Mouse (Mus musculus): ENCODE data around the gene Cd80.
A peak's percentile ranks its signal among the peaks of the same experiment; 100 is the strongest.

The Cd80 gene

DNA sequence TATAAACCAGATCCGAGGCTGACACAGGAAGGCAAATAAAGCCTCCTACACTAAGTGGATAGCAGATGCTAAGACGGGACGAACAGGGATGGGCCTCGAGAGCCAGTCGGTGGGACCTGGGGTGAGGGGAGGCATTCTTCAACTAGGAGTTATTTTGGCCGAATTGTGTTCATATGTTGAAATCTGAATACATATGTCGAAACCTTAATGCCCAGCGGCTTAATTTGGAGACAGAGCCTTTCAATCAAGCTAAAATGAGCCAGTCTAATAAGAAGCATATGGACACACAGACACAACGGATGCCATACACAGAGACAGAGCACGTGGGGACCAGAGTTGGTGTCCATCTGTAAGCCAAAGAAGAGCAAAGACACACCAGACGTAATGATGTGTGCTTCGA is 6.9 kb upstream of the Cd80 start:
- DNase-seq (ENCODE audit: low read depth), result no peak

DNA sequence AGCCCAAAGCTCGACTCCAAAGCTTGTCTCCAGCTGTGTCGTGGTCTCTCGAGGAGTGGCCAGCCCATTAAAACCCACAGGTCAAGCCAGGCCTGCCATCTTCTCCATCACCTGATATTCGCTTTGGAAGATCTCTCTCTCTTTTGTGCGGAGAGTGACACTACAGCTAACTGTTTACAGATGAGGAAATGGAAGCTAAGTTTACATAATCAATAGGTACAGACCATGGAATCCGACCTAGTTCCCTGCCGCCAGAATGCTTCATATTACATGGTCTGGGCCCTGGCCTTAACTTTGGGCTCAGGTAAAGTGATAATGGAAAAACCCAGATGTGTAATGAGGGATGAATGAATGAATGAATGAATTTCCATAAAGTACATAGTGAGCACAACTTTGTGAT is 4.7 kb upstream of the Cd80 start:
- DNase-seq (ENCODE audit: low read depth), result no peak

DNA sequence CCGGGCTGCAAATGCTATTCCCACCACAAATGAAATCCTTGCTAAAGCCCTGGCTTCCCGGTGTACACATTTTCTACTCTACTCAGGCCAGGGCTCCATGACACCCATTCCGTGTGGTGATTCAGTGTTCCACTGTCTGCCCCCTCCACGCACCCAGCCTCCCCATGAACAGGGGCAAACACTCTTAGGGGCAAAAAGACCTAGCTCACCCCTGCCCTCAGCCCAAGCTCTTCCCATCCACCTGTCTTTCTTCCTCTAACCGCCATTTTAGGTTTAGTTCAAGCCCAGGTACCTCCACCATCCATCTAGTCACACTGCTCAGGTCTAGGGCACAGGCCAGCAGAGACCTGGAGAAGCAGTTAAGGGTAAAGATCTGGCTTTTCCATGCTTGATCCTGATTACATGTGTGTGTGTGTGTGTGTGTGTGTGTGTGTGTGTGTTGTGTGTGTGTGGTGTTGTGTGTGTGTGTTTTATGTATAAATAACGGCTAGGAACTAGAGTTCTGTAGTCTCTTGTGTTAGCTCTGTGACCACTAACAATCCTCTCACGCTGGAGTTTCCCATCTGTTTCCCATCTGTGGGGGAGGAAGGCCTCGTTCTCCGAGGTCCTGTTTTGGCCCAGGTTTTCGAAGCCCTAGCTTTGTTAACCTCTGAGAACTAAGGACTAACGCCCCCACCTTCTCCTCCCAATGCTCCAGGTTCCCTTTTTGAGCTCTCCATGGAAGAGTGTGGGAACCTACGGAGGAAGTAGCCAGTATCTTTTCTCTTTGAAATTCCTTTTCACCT is 3.7 kb upstream of the Cd80 start:
- DNase-seq (ENCODE audit: low read depth), result no peak

DNA sequence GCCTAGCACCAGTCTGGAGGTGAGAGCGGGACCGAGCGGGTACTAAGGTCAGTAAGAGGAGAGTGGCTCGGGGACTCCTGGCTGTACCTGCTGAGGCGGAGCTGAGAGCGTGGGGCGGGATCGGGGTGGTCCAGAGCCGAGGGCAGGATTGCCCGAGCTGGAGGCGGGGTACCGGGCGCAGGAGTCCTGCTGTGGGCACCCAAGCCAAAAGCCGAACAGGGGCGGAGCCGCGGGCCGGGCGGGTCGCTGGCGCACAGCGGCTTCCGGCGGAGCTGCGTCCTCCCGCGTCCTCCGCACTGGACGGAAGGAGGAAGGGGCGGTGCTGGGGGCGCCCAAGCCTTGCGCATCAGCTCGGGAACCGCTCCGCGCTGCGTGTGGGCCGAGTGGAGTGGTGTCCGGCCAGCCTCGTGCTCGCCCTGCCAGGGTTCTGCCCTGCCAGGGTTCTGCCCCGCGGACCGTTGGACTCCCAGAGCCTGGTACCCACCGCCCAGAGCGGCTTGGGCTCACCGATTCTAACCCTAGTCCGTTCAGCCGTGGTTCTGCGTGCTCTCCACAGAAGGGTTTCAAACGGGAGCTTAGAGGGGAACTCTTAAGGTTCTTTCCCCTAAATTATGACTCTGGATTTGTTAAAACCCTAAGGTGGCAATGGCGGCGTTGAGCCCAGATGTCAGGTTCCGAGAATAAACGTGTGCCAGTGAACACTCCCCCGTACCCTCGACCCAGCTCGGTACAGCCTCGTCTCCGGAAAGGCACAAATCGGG is 2.7 kb upstream of the Cd80 start, which contains the start of gene Adprh:
Gene Adprh (minus strand): TSS at position 262 of the 761 bp plus-strand sequence.
- DNase-seq (ENCODE audit: low read depth), result peak; percentile 74

DNA sequence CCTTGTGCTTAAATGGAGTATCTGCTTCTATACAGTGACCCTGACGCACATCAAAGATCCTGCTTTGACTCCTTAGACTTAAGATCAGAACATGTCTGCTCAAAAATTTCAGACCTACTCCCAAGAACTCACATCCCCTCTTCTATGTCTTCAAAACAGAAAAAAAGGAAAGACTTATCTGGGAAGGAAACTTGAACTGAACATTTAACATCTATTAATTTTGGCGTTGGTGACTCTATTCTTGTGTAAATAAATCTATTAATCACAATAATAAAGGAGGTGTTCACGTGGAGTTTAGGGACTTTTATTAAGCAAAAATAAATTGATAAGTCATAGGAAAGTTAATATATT is 2.2 kb upstream of the Cd80 start:
- no peak for DNase-seq (ENCODE audit: low read depth)

DNA sequence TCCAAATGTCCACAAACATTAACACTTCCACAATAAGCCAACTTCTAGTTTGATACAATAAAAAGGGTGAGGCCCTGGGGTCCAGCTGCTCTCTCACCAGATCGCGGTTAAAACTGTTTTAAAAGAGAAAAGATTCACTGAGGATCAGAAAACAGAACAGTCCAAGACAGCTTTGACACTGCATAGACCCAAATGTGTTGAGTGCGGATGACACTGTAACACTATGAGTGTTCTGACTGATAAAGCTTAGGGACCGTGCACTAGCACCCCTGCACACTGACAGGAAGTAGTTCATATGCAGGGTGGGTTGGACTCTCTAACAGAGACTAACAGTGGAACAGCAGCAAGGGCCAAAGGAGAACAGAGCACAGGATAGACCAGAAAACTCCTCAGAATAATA is 1.4 kb upstream of the Cd80 start:
- no peak for DNase-seq (ENCODE audit: low read depth)

DNA sequence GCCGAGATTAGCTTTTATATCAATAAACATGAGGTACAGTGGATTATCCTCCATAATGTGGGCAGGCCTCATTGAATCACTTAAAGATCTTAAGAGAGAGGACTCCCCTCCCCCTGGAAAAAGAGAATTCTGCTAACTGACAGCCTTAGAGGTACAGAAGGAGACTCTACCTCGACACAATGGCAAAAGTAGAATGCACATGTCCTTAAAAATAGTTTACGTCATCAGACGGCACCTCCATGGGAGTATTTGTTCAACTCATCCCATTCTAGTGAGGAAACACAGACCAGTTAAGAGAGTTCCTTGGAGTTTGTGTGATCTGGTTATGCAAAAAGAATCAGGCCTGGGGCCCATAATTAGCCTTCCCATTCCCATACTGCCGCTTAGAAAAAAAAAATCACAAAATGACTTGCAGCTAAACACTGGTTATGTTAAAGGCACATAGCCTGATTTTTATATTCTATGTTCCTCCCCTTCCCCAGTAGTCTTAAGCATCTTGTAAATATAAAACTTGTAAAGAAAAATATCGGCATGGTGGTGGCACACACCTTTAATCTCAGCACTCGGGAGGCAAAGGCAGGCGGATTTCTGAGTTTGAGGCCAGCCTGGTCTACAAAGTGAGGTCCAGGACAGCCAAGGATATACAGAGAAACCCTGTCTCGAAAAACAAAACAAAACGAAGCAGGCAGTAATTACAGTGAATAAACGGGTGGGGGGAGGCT is 667 bp upstream of the Cd80 start:
- DNase-seq (ENCODE audit: low read depth), result no peak

DNA sequence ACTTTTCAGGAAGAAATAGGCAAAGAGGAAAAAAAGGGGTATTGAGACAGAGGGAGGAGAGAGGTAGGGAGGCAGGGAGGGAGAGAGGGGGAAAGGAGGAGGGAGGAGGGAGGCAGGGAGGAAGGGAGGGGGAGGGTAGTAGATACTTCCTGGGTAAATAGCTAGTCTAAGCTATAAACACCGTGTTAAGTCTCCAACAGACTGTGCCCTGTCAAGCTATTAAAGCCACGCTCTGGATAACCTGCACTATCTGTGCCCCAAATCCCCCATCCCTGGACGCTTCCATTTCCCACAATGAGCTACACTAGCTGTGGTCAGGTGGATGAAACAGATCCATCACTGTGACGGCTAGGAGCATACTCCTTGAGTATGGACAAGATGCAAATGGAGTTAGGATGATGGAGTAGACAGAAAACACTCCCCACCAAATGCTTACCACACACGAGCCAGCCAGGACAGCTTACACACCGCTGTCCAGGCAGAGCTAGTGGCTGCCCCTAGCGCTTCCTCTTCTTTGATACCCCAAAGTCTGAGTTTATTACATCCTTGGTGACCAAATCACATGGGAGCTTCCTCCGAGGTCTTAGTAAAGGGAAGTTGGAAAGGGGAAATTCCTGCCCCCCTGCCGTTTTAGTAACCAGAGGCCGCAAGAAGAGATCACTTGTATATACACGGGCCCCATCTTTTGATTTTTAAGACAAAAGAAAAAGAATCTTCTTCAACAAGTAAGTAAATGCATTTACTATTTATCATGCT is 1.6 kb downstream of the Cd80 start:
- no peak for DNase-seq (ENCODE audit: low read depth)

DNA sequence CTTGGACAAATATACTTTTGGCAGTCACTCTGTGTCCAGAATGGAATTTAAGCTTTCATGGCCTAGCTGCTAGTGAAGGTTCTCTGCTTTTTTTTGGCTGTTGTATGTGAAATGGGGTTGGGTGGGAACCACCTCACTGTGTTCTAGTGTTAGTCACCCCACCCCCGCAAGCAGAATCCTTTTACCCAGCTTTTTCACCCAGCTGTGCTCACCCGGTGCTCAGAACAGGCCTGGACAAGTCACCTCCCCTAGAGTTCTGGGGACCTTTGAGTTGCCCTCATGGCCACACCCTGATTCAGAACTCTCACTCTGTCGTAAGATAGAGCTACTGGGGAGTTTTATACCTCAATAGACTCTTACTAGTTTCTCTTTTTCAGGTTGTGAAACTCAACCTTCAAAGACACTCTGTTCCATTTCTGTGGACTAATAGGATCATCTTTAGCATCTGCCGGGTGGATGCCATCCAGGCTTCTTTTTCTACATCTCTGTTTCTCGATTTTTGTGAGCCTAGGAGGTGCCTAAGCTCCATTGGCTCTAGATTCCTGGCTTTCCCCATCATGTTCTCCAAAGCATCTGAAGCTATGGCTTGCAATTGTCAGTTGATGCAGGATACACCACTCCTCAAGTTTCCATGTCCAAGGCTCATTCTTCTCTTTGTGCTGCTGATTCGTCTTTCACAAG is 3.4 kb downstream of the Cd80 start:
- DNase-seq (ENCODE audit: low read depth), result peak; percentile 60

DNA sequence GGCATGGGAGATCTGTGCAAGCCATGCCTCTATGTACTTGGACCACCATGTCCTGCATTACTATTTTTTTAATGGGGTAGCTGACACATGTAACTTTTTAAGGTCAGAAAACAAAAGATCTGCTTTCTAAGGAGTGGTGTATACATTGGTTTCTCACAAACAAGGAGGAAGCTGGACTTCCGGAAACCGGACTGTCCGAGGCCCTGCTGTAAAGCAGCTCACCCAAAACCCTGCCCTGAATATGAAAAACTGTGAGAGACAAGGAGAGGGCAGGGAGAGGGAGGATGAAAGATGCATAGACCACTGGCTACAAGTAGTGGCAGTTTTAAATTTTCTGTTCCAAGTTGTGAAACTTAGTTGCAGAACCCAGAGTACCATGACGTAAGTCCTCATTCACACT is 4.6 kb downstream of the Cd80 start:
- DNase-seq (ENCODE audit: low read depth), result no peak

DNA sequence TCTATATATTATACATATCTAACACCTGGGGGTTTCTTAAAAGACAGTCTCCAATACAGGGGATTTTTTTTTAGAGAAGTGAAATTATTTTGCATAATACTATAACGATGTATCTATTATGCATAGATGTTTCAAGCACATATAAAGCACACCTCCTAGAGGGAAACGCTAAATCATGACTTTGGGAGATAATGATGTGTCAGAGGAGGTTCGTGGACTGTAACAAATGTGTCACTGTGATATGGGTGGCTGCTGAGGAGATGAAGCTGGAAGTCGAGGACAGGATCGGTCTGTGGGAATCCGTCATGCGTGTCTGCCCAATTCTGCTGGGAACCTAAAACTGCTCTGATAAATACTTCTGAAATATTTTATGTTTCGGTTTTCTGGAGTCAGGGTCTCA is 6.4 kb downstream of the Cd80 start:
- DNase-seq (ENCODE audit: low read depth), result no peak

DNA sequence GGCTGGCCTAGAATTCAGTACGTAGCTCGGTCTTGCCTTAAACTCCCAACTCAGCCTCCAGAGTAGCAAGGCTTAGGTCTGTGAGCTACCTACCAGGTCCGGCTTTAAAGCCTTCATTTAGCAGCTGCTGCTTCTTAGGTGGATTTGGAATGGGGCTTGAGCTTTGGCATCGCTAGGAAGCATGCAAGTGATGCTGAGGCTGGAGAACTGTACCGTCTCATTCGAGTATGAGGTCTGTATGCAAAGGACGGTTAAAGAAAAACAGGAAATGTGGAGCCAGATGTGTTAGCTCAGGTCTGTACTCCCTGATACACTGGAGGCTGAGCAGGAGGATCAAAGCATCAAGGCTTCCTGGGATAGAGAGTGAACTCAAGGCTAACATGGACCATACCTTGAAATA is 6.8 kb downstream of the Cd80 start:
- no peak for DNase-seq (ENCODE audit: low read depth)

DNA sequence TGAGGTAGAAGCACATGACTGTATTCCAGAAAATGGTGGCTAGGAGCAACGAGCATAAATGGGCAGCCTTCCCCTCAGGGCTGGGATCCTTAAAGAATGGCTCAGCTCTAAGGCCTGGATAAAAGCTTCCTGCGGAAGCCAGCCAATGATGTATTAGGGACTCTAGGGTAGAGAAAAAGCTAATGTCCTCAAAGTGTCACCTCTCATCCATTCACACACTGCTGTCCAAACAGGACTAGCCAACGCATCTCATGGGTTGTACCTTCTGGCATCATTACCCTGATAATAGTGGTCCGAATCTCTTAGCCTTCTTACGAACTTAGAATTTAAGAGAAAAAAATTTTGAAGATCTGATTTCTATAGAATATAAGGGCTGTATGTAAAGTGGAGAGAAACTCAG is 7.9 kb downstream of the Cd80 start:
- DNase-seq (ENCODE audit: low read depth), result no peak

DNA sequence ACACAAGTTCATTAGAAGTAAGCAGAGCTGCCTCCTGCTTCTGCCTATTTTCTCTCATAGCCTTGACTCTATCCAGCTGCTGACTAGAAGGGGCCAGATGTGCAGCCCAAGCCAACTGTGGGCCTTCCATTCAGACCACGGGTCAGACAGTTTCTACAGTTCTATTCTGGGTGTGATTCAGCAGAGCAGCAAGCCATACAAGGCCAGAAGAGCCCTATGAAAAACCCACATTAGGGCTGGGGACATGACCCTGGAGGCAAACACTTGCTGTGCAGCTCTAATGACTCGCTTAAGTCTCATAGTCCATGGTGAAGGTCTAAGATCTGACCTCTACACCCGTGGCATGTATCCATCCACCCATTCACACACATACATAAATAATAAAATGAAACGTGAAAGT is 10.7 kb downstream of the Cd80 start:
- no peak for DNase-seq (ENCODE audit: low read depth)

DNA sequence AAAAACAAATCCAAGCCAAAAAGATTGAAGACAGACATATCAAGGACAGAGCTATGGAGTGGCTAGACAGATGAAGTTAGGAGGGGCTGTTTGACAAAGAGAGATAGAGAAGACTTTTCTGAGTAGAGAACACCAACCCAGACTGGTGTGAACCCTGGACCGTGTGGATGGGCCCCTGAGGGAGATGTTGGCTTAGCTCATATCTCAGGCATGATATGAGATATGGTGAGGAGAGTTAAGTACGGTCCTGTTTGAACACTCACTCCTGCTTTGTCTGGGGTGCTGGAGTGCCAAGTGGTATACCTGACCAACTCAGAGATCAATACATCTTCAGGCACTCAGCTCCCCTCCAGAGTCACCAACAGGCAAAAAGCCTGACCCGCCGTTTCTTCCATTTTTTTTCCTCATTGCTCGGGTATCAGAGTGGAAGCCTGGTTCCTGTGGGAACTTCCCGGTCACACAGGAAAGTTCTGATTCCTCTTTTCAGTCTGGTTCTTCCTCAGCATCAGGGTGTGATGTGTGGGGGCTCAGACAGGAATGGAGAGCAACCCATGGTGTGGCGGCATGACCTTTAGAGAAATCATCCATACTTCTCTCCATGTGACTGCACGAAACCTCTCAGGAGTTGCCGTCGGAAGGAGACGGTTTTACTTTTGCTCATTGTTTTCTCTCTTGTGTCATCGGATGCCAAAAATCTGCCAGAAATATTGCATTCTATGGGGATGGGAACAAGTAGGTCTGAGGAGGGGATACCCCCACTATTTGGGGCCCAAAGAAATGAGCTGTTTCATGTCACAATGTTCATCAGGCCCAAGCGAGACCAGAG is 11.9 kb downstream of the Cd80 start:
- DNase-seq (ENCODE audit: low read depth), result no peak

DNA sequence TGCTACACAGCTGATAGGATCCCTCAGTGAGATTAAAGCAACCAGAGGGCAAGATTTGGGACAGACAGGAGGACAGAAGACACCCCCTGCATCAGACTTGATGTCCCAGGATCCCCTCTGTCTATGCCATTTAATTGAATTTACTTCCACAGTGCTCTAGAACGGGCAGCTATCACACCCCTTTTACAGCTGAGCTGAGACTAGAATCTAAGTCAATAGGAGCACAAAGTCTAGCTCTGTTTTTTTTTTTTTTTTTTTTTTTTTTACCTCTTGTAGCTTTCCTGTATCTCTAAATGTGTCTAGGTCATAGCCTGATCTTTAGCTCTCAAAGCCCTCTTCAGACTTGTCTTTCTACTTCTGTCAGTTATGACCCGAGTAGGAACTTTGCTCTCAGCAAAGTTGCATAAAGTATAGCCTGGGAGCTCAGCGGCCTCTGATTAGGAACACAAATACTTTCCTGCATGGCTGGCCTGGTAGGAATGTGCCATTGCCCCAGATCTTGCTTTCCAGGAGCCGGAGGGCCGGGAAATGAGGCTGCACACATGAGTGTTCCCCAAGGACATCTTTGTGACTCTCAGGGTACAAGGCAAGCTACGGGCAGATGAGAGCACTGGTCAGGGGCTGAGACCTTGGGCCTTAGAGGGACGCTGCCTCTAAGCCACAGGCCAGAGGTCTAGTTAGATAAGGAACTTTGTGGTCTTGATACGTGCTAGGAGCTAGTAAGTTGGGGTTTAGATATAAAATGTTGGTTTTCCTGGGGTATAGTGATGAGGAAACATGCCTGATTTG is 12.8 kb downstream of the Cd80 start:
- no peak for DNase-seq (ENCODE audit: low read depth)

DNA sequence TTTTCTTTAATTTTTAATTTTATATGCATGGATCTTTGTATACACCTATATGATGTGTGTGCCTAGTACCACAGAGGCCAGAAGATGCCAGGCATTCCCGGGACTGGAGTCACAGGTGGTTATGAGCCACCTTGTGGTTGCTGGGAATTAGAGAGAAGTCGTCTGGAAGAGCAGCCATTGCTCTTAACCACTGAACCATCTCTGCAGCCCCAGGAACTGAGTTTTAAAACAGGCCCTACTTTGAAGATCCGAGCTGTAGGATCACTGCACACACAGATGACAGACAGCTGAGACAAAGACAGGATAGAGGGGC is 13.3 kb downstream of the Cd80 start:
- no peak for DNase-seq (ENCODE audit: low read depth)

DNA sequence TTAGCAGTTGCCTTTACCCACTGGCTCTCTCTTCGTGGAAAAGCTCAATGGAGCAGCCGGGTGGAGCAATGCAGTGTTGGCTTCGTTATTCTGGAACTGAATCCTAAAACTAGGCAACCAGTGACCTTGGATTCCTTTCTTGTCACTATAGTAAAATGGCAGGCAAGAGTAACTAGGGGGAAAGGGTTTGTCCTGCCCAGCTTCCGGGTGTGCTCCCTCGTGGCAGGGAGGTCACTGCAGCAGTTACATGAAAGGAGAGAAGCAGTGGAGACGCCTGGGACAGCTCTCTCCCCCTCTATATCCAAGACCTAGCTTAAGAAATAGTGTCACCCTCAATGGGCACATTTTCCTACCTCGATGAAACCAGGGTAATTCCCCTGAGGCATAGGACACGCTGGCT is 14.1 kb downstream of the Cd80 start:
- no peak for DNase-seq (ENCODE audit: low read depth)

DNA sequence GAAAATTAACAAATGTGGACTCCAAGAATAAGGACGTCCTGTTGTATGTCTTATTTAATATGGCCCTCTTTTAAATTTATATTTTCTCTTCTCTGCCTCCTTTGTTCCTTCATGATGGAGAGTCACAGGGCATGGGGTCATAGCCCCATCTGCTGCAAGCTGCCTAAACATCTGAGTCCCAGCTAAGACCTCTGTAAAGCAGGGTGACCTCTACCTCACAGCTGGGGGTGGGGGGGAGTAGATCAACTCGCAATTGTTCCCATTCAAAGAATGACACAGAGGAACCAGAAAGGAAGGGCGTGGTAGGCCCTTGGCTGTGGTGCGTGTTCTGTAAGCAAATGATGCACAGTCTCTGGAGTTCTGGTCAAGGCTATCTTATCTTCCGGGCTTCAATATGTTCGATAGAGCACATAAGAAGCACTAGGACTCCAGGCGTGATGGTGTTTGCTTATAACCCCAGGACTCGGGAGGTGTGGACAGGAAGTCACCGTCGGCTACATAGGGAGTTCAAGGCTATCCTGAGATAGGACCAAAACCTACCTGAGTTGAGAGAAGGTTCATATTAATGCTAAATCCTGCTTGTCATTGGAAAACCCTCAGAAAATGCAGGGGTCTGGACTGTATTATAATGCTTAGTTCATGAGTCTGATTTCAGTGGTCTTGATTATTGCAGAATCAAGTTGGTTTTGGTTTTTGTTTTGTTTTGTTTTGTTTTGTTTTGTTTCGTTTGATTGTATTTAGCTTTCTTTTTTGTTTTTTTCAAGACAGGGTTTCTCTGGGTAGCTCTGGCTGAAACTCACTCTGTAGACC is 16.5 kb downstream of the Cd80 start:
- DNase-seq (ENCODE audit: low read depth), result no peak

Measured in fibroblast of lung, adult 2 months (primary cell).